ENCODE assay signal across 25 mouse cellular contexts in the genomic region with DNA sequence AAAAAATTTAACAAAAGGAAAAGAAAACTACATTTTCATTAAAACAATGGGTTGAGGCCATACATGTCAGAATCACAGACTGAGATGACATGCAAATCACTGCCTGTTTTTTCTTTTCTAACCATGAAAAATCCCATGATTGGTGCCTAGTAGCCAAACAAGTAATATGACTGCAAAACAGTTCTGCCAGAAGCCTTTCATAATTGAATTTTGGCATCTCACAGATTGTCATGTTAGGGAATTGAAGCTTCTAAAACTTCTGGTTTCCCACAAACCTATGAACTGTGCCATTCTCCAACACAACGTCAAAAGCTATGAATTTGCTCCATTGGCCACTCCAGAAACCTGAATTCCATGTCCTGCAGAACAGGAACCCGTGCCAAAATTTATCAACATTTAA.
DNase-seq lines count a peak whose midpoint lies in the region; ATAC-seq and TF ChIP-seq lines count a peak whose summit lies in the region.
"Had no signal": no experiment of that assay in that cellular context is flagged by ENCODE, and none has a peak within 500 bp of the region (broad histone marks: within the 10 kb centered on the region; RNA-seq: fewer than 3 reads in every experiment).

No protein-coding gene starts in this region.

- H3K9ac ChIP-seq in forebrain, postnatal 0 days: no peak overlapping the region
- no peak overlapping the region for H3K9ac ChIP-seq in forebrain, embryonic 13.5 days
- no peak overlapping the region for H3K9ac ChIP-seq in midbrain, postnatal 0 days (replicated peaks; ENCODE audit: low read length, poor library complexity, severe bottlenecking)
- H3K9ac ChIP-seq in midbrain, embryonic 11.5 days (ENCODE audit: low read length): no peak overlapping the region
- H3K9ac ChIP-seq: embryonic facial prominence, embryonic 15.5 days; forebrain, embryonic 12.5 days; hindbrain, embryonic 12.5 days had no signal

- no peak overlapping the region for H3K4me2 ChIP-seq in forebrain, postnatal 0 days (ENCODE audit: low read depth)
- no peak overlapping the region for H3K4me2 ChIP-seq in forebrain, embryonic 13.5 days
- H3K4me2 ChIP-seq in midbrain, postnatal 0 days (ENCODE audit: low read depth, low read length, poor library complexity, severe bottlenecking): no peak overlapping the region
- H3K4me2 ChIP-seq in midbrain, embryonic 11.5 days: no peak overlapping the region
- H3K4me2 ChIP-seq: embryonic facial prominence, embryonic 15.5 days; forebrain, embryonic 12.5 days; hindbrain, embryonic 12.5 days had no signal

- no peaks in the 10 kb centered on the region for H3K27me3 ChIP-seq in forebrain, postnatal 0 days (ENCODE audit: insufficient read depth, low read length)
- H3K27me3 ChIP-seq in forebrain, embryonic 13.5 days: no peaks in the 10 kb centered on the region
- H3K27me3 ChIP-seq in midbrain, postnatal 0 days (ENCODE audit: insufficient read depth, low read length): no peaks in the 10 kb centered on the region
- no peaks in the 10 kb centered on the region for H3K27me3 ChIP-seq in midbrain, embryonic 11.5 days (ENCODE audit: control insufficient read depth, insufficient read depth, low read length)
- H3K27me3 ChIP-seq: embryonic facial prominence, embryonic 15.5 days; forebrain, embryonic 12.5 days; hindbrain, embryonic 12.5 days; Patski had no signal

- no peak overlapping the region for H3K4me3 ChIP-seq in forebrain, postnatal 0 days (ENCODE audit: low read depth, low read length)
- no peak overlapping the region for H3K4me3 ChIP-seq in forebrain, embryonic 13.5 days
- H3K4me3 ChIP-seq in midbrain, postnatal 0 days (ENCODE audit: low read depth, low read length): no peak overlapping the region
- H3K4me3 ChIP-seq in midbrain, embryonic 11.5 days (ENCODE audit: low read depth, low read length): no peak overlapping the region
- H3K4me3 ChIP-seq: embryonic facial prominence, embryonic 15.5 days; erythroblast, embryonic 14.5 days; forebrain, embryonic 12.5 days; heart, embryonic 10.5 days; hindbrain, embryonic 12.5 days had no signal

- ATAC-seq in forebrain, postnatal 0 days: peak; percentile 64; the same call in 1 of the 2 replicates
- no peak for ATAC-seq in forebrain, embryonic 13.5 days
- no peak for ATAC-seq in midbrain, postnatal 0 days (ENCODE audit: low FRiP score)
- no peak for ATAC-seq in midbrain, embryonic 11.5 days (ENCODE audit: low FRiP score)
- ATAC-seq: activated CD4-positive, CD25-positive, alpha-beta regulatory T cell, adult 4 months; CD4-positive, CD25-positive, alpha-beta regulatory T cell, adult 4 months; inflammation-experienced regulatory T-cells, adult 6 months; intestine, postnatal 0 days; Patski had no signal

- H3K36me3 ChIP-seq in forebrain, postnatal 0 days (ENCODE audit: insufficient read depth): no peaks in the 10 kb centered on the region
- no peaks in the 10 kb centered on the region for H3K36me3 ChIP-seq in forebrain, embryonic 13.5 days (ENCODE audit: poor library complexity, severe bottlenecking)
- H3K36me3 ChIP-seq in midbrain, postnatal 0 days (ENCODE audit: insufficient read depth, low read length): no peaks in the 10 kb centered on the region
- H3K36me3 ChIP-seq in midbrain, embryonic 11.5 days (ENCODE audit: control insufficient read depth, insufficient read depth, low read length): no peaks in the 10 kb centered on the region
- H3K36me3 ChIP-seq: embryonic facial prominence, embryonic 15.5 days; forebrain, embryonic 12.5 days; G1E; heart, embryonic 10.5 days; hindbrain, embryonic 12.5 days had no signal

- H3K9me3 ChIP-seq in forebrain, postnatal 0 days (ENCODE audit: low read length): no peaks in the 10 kb centered on the region
- no peaks in the 10 kb centered on the region for H3K9me3 ChIP-seq in forebrain, embryonic 13.5 days (replicated peaks)
- H3K9me3 ChIP-seq in midbrain, postnatal 0 days (ENCODE audit: low read length): no peaks in the 10 kb centered on the region
- no peaks in the 10 kb centered on the region for H3K9me3 ChIP-seq in midbrain, embryonic 11.5 days (ENCODE audit: control insufficient read depth, low read length)
- H3K9me3 ChIP-seq: embryonic facial prominence, embryonic 15.5 days; forebrain, embryonic 12.5 days; G1E; heart, embryonic 10.5 days; hindbrain, embryonic 12.5 days had no signal

- TF ChIP-seq CTCF in forebrain, postnatal 0 days (IDR thresholded peaks at IDR 0.05; ENCODE audit: low read depth): no peak
- TF ChIP-seq CTCF in midbrain, postnatal 0 days (IDR thresholded peaks at IDR 0.05): no peak

- no peak overlapping the region; the same call in 1 of the 2 replicates for H3K27ac ChIP-seq in forebrain, postnatal 0 days (ENCODE audit: low read depth, low read length)
- no peak overlapping the region for H3K27ac ChIP-seq in forebrain, embryonic 13.5 days
- no peak overlapping the region for H3K27ac ChIP-seq in midbrain, postnatal 0 days (ENCODE audit: low read depth, low read length)
- H3K27ac ChIP-seq in midbrain, embryonic 11.5 days (ENCODE audit: low read depth, low read length): no peak overlapping the region
- H3K27ac ChIP-seq: embryonic facial prominence, embryonic 15.5 days; forebrain, embryonic 12.5 days; heart, embryonic 10.5 days; hindbrain, embryonic 12.5 days had no signal

- WGBS in forebrain, postnatal 0 days: 72% methylated on average over 2 of the region's 2 CpGs
- 83% methylated on average over 2 of the region's 2 CpGs for WGBS in forebrain, embryonic 13.5 days
- 78% methylated on average over 2 of the region's 2 CpGs for WGBS in midbrain, postnatal 0 days
- 89% methylated on average over 2 of the region's 2 CpGs for WGBS in midbrain, embryonic 11.5 days

- peak; percentile 5 to 15 for DNase-seq in cerebellum, postnatal 10 days
- DNase-seq in cerebellum, adult 9-11 months: no peak
- DNase-seq in forebrain, postnatal 0 days: peak; percentile 33
- peak; percentile 2 for DNase-seq in midbrain, postnatal 0 days (ENCODE audit: low spot score)
- DNase-seq in midbrain, embryonic 11.5 days (ENCODE audit: low spot score, missing footprints): no peak
- no peak for DNase-seq in adrenal gland, adult 2 months
- DNase-seq: adrenal gland, postnatal 25 days; B cell, adult 2 months; cerebellum, adult 11 months; cerebellum, adult 8-10 months; gastrocnemius, postnatal 10 days; heart, adult 18-20 months; heart, postnatal 4 days had no signal

- H3K4me1 ChIP-seq in forebrain, postnatal 0 days (ENCODE audit: insufficient read depth): no peaks in the 10 kb centered on the region
- H3K4me1 ChIP-seq in forebrain, embryonic 13.5 days: no peaks in the 10 kb centered on the region
- no peaks in the 10 kb centered on the region for H3K4me1 ChIP-seq in midbrain, postnatal 0 days (ENCODE audit: insufficient read depth, low read length)
- no peaks in the 10 kb centered on the region for H3K4me1 ChIP-seq in midbrain, embryonic 11.5 days (ENCODE audit: control insufficient read depth, insufficient read depth, low read length)
- H3K4me1 ChIP-seq: embryonic facial prominence, embryonic 15.5 days; forebrain, embryonic 12.5 days; heart, embryonic 10.5 days; hindbrain, embryonic 12.5 days had no signal

Comparison
In these comparisons a context has a peak if more than half of its experiments do, and no peak if none do; other contexts are left out.
1. DNase-seq: peak in cerebellum, postnatal 10 days (2 of 2), forebrain, postnatal 0 days (single experiment) and midbrain, postnatal 0 days (single experiment); none in cerebellum, adult 9-11 months (single experiment), midbrain, embryonic 11.5 days (single experiment) and adrenal gland, adult 2 months (single experiment).